Mouse (Mus musculus): ENCODE results near the gene Dlg2. TPM values are rescaled to one million over a fixed set of nuclear protein-coding genes. Genes with fewer than 3 reads are reported as not detected.

Gene Dlg2
- polyA plus RNA-seq, 3 experiments from 2014 or later, result 0.83 to 3.5 (median 1.1) TPM

DNA sequence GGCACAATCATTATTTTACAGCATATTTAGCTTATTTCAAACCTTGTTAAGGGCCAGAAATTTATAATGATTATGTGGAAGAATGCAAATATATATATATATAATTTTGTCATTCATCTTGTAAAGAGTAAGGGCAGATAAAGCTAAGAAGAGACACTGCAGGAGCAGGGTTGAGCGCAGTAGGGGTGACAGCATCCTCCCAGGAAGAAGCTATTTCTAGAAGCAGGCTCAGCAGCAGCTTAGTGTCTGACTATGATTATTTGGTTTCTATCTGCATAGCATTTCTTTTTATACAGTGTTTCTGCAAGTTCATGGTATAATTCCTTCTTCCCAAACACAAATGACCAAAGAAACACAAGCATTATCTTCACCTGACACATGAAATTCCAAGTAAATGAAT is 1479.1 kb downstream of the Dlg2 start:
- no peak for ATAC-seq

DNA sequence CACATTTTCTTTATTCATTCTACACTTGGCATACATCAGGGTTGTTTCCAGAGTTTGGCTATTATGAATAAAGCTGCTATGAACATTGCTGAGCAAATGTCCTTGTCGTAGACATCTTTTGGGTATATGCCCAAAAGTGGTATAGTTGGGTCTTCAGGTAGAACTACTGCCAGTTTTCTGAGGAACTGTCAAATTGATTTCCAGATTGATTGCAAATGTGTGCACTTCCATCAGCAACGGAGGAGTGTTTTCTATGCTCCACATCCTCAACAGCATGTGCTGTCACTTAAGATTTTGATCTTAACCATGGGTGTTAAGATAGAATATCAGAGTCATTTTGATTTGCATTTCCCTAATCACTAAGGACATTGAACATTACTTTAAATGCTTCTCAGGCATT is 1486.5 kb downstream of the Dlg2 start:
- ATAC-seq, result no peak

DNA sequence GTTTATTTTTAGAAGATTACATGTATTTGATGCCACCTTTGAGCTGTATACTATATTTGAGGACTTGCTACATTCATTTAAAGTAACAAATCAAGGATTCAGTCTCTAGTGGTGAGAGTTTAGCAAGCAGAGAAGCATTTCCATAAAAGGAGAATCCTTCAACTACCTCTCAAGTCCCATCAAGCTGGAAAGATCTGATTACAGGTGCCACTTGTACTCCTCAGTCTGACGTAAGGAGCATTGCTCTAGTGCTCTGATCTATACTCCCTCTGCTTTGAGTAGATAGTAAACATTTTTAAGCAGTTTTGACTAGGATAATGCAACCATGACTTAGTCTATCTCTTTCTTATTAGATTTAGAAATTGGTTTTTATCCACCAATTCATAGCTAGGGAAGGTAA is 1496.5 kb downstream of the Dlg2 start:
- no peak for ATAC-seq

DNA sequence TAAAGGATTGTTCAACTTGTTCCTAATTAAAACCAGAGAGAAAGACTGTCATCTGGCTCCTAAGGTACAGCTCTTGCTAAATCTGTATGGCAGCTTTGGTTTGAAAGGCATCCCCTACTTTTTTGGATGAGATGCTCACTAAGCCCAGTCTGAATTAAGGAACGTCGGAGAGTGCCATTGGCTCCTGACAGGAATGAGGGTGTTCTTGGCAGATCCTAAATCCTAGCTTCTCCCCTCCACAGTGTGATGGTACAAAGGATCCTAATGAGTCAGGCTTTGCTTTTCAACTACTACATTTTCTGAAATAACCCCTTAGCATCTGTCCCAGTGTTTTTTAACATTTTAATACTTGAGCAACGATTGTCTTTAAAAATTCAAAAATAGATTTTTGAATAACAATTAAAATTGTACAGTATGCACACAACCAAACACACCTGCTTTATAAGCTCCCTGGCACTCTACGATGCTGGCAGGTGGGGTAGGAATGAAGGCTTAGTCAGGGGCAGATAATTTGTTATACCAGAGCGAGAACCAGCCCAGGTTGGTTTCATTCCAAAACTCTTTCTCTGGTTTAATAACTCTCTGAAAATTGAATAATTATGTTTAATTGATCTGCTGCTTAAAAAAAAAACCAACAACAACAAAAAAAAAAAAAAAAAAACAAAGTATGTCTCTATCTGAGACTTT is 1527.4 kb downstream of the Dlg2 start:
- no peak for ATAC-seq

DNA sequence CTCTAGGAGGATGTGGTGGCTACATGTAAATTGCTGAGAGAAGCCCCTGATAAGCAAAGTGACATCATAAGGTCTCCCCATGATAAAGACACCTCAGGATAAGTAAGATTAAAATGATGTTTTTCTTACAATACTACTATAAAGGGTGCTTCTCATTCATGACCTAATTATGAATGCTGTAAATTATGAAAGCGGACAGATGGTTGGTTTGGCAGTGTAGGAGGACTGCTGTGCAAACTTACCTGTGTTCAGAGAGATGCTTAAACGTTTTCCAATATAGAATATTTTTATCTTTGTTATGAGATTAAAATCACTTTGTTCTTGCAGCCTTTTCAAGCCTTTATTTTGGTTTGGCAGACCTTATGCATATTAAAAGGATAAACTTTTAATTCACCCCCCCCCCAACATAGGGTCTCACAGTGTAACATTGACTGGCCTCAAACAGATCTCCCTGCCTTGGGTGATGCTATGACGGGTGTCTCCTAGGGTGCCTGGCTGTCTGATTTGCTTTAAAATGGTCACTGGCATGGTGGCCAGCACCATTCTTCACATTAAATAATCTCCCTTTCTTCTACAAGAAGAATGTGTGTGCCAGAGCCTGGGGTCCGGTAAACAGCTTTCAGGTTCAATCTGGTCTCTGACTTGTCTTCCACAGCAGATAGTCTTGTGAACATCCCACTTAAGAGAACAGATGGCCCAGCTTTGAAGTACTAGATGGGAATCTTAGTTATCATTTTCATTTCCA is 1529.4 kb downstream of the Dlg2 start:
- no peak for ATAC-seq

DNA sequence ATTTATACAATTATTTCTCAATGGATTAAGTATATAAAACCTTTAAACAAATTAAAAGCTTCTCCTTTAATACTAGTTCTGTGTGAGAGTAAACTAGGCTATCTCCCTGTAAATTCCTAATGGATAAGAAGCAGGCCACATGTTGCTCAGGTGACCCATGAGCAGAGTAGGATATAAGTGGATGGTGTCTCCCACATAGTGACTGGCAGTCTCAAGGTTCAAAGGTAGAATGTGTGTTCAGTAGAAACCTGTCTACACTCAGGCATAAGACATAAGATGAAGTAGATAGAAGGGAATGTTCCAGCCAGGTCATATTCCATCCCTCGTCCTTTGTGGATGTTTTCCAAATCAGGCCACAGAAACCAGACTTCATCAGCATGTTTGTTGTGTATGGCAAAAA is 1532.2 kb downstream of the Dlg2 start:
- ATAC-seq, result no peak

DNA sequence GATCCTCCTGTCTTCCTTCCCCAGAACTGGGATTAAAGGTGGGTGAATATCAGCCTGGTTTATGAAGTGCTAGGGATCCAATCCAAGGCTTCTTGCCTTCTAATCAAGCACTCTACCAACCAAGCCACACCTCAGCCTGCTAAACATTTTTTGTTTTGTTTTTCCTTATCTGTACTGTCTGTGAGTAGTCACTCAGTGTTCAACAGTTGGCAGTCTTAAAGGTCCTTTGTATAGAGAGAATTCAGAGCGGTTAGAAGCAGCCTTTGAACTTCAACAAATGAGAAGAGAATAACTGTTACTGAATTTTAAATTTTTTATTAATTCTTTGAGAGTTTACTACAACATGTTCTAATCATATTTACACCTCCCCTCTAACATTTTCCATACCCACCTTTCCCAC is 1548.5 kb downstream of the Dlg2 start:
- no peak for ATAC-seq

DNA sequence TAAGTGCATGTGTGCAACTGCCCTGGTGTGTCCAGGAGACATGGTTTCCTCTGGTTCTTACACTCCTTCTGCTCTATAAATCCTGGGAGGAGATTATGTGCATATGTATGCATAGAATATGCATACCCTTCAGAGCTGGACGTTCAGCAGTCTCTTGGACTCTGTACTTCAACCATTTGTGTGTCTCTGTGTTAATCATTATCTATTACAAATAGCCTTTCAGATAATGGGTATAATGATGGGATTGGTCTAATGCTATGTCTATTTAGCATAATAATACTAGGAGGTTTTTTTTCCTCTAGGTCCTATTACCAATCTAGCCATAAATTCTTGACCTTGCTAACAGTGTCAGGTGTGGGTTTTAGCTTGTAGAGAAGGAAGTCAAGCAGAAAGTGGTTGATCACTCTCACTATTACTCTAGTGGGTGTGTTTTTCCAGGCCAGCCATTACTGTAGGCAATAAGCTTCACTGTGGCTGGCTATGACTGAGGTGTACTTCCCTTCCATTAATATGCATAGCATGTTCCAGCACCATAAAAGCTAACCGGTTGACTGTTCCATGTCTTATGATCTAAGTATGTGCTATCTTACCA is 1549.1 kb downstream of the Dlg2 start:
- no peak for ATAC-seq

DNA sequence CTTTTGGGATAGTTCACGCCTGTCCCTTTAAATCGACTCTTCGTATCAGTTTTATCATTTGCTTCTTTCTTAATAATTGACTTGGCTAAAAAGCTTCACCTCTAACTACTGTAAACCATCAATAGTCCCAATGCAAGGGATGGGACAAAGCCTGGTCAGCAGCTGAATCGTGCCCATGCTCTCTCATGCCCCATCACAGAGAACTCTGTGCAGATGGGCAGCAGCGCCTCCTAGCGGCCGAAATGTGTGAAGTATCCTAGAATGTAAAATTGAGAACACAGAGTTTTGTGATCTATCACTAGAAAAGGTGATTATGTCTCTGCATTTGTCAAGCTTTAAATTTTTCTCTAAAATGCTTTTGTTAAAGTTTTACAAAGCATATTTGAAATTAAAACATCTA is 1550.6 kb downstream of the Dlg2 start:
- ATAC-seq, result no peak

DNA sequence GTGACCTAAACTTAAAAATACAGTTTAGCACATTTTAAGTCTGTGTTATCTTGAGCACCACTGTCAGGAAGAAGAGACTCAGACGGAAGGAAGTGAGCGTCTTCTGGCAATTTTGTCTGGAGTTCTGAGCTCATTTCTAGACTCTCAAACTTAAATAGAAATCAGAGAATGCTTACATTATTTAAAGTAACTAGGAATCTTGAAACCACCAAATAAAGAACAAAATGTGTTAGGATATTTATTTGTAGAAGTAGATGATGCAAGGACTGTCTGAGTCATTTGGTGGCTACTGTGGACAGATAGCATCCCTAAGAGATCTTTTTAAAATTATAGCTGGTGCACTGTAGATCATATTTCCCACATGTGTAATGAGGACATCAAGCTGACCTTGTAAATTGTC is 1557.8 kb downstream of the Dlg2 start:
- no peak for ATAC-seq

DNA sequence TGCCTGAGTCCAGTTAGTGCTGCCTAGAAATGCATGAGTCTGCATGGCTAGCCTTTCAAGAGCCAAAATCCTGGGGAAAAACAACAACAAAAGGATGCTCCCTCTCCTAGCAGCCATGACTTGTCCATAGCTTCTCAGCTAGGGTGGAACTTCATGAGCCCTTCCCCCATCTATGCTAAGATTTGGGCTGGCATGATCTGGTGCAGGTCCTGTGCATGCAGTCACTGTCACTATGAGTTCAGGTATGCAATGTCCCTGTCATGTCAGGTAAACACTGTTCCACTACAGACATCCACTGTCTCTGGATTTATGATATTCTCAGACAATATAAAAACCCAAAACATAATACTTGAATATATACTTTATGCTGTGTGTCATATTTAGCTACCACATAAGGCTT is 1563.7 kb downstream of the Dlg2 start:
- no peak for ATAC-seq

DNA sequence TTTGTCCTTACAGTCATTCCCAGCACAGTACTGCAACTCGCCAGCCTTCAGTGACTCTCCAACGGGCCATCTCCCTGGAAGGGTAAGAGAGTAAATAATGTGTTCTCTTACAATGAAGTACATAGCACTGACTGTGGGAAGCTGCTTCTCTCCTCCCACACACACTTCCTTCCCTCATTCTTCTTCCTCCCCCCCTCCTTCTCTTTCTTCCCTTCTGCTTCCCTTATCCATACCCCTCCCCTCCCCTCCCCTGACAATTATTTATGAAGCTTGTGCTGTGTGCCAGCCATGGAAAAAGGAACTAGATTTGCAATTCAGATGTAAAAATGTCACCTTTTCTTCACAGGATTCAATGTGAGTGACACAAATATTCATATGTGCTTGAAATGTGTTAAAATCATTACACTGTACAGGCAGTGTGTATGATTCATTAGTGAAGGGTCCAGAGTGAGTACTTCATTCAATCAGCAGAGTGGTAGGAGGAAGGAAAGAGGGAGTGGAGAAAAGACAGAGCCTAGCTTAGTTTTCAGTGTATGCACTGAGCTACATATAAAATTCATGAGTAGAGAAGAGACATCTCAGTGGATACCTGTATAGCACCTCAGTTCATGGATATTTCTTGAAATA is 1564.4 kb downstream of the Dlg2 start:
- no peak for ATAC-seq

DNA sequence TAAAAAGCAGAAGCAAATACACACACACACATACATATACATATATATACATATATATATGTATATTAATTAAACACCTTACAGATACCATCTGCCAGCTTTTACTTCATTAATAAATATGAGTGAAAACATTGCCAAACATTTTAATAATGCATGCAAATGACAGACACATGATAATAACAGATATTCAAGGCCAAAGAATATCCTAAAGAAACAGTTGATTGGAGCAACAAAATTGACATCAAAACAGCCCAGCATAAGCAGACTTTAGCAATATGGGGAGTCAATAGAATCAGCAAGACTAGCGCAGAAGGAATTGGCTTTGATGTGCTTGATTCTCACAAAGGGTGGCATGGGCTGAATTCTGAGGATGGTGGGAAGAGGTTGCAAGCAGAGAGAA is 1568.5 kb downstream of the Dlg2 start:
- ATAC-seq, result no peak

DNA sequence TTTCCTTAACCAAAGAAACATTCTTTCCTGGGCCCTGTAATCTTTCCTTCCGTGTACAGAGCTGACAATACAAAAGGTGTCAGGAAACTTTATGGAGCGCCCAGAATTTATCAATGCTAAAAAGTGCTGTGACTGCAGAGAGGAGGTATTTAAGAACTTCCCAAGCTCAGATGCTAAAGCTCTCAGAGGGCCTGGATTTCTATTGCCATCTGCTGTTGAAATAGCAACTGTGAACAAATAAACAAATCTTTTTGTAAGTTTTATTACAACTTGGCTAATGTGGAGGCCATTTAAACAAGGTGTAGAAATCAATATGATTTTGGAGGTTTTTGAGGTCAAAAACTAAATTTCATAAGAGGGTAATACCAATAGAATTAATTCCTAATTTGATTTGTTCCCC is 1570.8 kb downstream of the Dlg2 start:
- no peak for ATAC-seq

DNA sequence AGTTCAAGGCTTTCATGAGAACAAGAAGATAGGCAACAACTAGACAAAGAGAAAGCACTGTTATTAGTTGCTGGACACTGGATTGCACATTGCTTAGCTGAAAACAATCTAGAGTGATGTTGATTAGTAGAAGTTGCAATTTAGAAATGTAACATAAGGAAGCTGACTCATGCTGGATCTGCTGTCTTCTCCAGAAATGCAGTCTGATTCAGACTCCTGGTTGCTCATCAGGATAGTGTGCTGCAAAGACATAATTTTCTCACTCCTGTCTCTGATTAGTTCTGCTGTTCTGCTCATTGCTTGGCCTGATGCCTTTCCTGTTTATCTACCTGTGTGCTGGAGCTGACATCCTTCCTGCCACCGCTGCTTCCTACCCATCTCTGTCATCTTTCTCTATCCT is 1572.4 kb downstream of the Dlg2 start:
- no peak for ATAC-seq

DNA sequence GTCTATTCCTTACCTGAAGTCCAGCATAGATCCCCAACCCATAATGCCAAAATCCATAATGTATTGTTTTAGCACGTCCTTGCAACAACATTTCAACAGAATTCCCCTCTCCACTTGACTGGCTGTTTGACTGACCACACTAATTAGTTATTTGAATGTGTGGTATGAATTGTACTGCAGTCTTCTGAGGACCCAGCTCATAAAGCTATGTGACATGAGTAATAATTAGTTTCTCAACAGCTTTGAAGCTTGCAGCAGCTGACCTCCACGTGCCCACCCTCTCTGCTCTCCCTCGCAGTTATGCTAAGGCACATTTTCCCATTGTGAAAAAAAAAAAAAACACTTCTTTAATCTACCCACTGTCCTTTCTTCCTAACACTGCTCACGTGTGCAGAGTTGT is 1590.4 kb downstream of the Dlg2 start:
- ATAC-seq, result no peak

DNA sequence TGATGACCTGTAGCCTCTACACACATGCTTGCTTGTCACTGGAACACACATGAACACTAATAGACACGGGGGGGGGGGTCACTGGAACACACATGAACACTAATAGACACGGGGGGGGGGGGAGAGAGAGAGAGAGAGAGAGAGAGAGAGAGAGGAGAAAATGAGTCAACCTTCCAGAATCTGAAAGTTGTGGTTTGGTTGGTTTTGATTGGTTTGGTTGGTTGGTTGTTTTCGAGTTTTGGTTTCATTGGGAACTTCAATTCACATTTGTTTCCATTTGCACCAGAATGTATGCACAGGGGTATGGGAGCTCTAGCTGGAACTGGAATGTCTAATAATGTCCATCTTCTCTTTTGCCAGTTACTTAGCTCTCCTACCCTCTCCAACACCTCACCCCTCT is 1611.0 kb downstream of the Dlg2 start:
- no peak for ATAC-seq

DNA sequence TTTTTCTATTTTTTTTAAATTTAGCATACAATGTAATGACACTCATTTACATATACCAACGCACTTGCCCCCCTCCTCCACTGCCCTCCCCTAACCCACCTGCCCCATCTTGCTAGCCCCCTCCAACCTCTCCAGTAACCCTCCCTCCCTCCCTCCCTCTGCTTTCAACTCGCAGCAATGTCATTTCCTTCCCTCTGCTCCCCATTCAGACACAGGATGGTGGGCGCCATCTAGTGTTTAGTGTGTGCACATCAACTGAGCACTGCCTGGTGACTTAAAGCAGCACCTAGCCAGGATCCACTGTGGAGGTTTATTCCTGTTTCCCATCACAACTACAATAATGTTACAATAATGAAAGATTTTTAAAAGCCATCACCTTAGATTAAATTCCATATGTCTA is 1617.4 kb downstream of the Dlg2 start:
- ATAC-seq, result peak; percentile 60

DNA sequence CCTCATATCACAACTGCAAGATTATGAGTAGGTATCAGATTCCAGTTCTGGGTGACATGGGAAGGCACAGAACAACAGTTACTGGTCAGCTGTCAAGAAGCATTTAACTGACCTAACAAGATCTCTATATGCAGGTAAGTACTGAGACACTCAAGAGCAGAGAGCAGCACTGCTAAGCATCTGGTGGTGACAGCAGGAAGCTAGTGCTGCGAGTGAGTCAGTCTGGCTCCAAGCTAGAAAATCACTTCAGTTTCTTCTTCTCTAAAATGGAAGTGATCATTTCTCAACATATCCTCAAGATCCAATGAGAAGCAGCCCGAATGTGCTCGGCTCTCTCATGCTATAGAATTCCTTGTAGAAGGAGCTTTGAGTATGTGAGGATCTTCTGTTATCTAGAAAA is 1618.7 kb downstream of the Dlg2 start:
- no peak for ATAC-seq

DNA sequence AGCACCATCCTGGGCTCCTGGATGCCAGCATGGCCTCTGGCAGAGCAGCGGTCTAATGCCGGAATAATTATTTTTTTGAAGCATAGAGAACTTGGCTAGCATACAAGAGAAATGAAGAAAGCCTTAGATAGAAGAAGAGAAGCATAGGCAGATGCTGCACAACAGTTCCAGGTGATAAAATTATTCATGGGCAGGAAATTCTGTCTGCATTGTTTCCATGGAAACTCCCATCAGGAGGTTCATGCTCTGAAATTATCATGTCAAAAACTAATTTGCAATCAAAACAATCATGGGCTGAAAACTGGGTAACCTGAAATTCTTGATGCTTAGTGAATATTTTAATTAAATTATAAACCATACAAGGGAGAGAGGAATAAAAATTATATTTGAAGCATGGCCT is 1624.4 kb downstream of the Dlg2 start:
- no peak for ATAC-seq

DNA sequence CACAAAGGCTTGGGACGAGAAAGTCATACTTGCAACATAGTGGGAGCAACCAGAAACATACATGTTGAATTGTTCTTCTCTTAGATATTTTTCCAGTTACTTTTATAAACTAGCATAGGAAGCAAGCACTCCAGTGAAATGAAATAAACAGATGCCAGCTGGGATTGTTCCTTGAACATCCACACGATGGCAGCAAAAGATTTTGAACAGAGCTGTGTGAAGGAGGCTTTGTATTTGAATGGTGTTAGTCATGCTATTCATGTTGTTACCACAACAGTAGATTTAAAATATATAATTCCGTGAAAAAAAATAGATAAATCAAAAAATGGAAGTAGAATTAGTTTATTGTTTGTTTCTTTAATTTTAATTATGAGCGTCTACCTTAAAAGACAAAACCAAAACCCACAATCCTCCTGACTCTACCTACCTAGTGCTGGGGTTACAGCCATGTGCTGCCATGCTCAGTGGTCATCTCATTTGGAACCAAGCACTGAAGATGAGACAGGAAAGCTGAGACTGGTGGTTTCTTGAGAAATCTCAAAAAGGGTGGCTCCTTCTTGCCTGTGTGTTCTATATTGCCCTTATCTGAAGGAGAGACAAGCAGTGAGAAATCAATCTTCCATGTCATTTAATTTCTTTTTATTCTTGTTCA is 1626.5 kb downstream of the Dlg2 start:
- peak; percentile 68 for ATAC-seq

DNA sequence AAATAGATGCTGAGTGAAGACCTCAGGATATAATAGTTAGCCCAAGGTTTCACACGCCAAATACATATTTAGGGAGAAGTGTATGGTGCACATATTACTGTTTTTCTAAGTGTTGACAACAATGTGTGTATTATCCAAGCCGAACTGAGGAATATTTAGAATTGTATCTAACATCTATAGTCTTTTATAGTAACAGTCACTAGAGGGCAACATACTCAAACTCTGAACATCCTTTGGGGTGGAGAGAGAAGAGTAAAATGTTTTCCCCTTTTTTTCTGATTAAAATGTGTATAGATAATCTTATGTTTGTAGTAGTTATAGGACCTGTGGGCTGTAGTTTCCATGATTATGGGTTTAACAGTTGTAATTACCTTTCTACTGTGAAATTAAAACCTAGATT is 1629.0 kb downstream of the Dlg2 start:
- no peak for ATAC-seq

DNA sequence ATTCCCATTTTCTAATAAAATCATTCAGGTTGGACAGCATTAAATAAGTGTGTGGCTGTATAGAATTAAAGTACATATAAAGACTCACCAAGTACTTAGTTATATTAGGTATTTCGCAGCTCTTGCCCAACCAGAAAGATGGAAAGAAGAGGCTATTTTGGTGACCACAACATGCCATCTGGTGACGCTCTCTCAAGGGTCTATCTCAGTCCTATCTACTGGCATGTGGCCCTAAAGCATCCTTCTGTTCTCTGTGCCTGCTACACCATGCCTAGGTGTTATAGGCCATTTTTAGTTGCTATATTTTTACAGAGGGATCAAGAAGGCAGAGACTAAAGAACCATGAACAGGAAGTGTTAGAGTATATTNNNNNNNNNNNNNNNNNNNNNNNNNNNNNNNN is 1629.5 kb downstream of the Dlg2 start:
- no peak for ATAC-seq
